Mouse (Mus musculus): Measurements from ENCODE around the gene Camk1. TPM values are rescaled to one million over a fixed set of nuclear protein-coding genes. Genes with fewer than 3 reads are reported as not detected.

Gene Camk1
- total RNA-seq, 2 experiments from 2014 or later, result 31.8 to 68.3 TPM

- ATAC-seq (ENCODE audit: poor library complexity, severe bottlenecking), result peak; percentile 31
Measured at GRCm38 (mm10) chr6:113307481-113308121, 36.2 kb downstream of the Camk1 start.

GRCm38 (mm10) chr6:113306986-113307349, 36.8 kb downstream of the Camk1 start, which contains the start of gene Brpf1:
TSS of gene Brpf1 (plus strand) at chr6:113307137.
- ATAC-seq (ENCODE audit: poor library complexity, severe bottlenecking), result peak; percentile 36

GRCm38 (mm10) chr6:113306322-113306985, 37.3 kb downstream of the Camk1 start:
- peak; percentile 79 for ATAC-seq (ENCODE audit: poor library complexity, severe bottlenecking)

GRCm38 (mm10) chr6:113302258-113302657, 41.5 kb downstream of the Camk1 start:
- peak; percentile 24 for ATAC-seq (ENCODE audit: poor library complexity, severe bottlenecking)

GRCm38 (mm10) chr6:113301350-113301749, 42.4 kb downstream of the Camk1 start:
- ATAC-seq (ENCODE audit: poor library complexity, severe bottlenecking), result no peak

GRCm38 (mm10) chr6:113296639-113297038, 47.1 kb downstream of the Camk1 start:
- ATAC-seq (ENCODE audit: poor library complexity, severe bottlenecking), result no peak

- ATAC-seq (ENCODE audit: poor library complexity, severe bottlenecking), result no peak
Measured at GRCm38 (mm10) chr6:113296046-113296445, 47.7 kb downstream of the Camk1 start.

GRCm38 (mm10) chr6:113292938-113293337, 50.8 kb downstream of the Camk1 start:
- no peak for ATAC-seq (ENCODE audit: poor library complexity, severe bottlenecking)

- ATAC-seq (ENCODE audit: poor library complexity, severe bottlenecking), result no peak
Measured at GRCm38 (mm10) chr6:113290346-113290745, 53.4 kb downstream of the Camk1 start.

- no peak for ATAC-seq (ENCODE audit: poor library complexity, severe bottlenecking)
Measured at GRCm38 (mm10) chr6:113289346-113289745, 54.4 kb downstream of the Camk1 start.

GRCm38 (mm10) chr6:113287236-113287635, 56.5 kb downstream of the Camk1 start:
- no peak for ATAC-seq (ENCODE audit: poor library complexity, severe bottlenecking)

- no peak for ATAC-seq (ENCODE audit: poor library complexity, severe bottlenecking)
Measured at GRCm38 (mm10) chr6:113286316-113286715, 57.5 kb downstream of the Camk1 start.

GRCm38 (mm10) chr6:113284931-113285330, 58.9 kb downstream of the Camk1 start:
- peak; percentile 82 for ATAC-seq (ENCODE audit: poor library complexity, severe bottlenecking)

Other genes with a start within 250 kb of the Camk1 start
- 0.18 TPM in 1 of 2 replicates, not detected in the other for gene Lhfpl4, start 148.6 kb downstream of the Camk1 start, total RNA-seq (2015)
- gene Lhfpl4, start 148.6 kb downstream of the Camk1 start, total RNA-seq (2017), result not detected in 2 replicates
- 30.6 and 34.0 TPM in 2 replicates for gene Mtmr14, start 106.1 kb downstream of the Camk1 start, total RNA-seq (2015)
- gene Mtmr14, start 106.1 kb downstream of the Camk1 start, total RNA-seq (2017), result 56.5 and 60.9 TPM in 2 replicates
- 0.20 and 0.30 TPM in 2 replicates for gene Cpne9, start 61.7 kb downstream of the Camk1 start, total RNA-seq (2015)
- 0.15 and 0.45 TPM in 2 replicates for gene Cpne9, start 61.7 kb downstream of the Camk1 start, total RNA-seq (2017)
- gene Brpf1, start 36.8 kb downstream of the Camk1 start, total RNA-seq (2015), result 47.0 and 47.6 TPM in 2 replicates
- gene Brpf1, start 36.8 kb downstream of the Camk1 start, total RNA-seq (2017), result 54.7 and 64.4 TPM in 2 replicates
- gene Ogg1, start 17.0 kb downstream of the Camk1 start, total RNA-seq (2015), result 10.6 and 12.0 TPM in 2 replicates
- gene Ogg1, start 17.0 kb downstream of the Camk1 start, total RNA-seq (2017), result 5.5 and 10.3 TPM in 2 replicates
- gene Tada3, start 33.9 kb upstream of the Camk1 start, total RNA-seq (2015), result 20.1 and 23.6 TPM in 2 replicates
- 14.1 and 15.9 TPM in 2 replicates for gene Tada3, start 33.9 kb upstream of the Camk1 start, total RNA-seq (2017)
- gene Arpc4, start 34.1 kb upstream of the Camk1 start, total RNA-seq (2015), result 255 and 284 TPM in 2 replicates
- gene Arpc4, start 34.1 kb upstream of the Camk1 start, total RNA-seq (2017), result 427 and 451 TPM in 2 replicates
- 6.2 and 7.2 TPM in 2 replicates for gene Ttll3, start 45.3 kb upstream of the Camk1 start, total RNA-seq (2015)
- 7.7 and 9.9 TPM in 2 replicates for gene Ttll3, start 45.3 kb upstream of the Camk1 start, total RNA-seq (2017)
- gene Rpusd3, start 75.4 kb upstream of the Camk1 start, total RNA-seq (2015), result 2.5 and 6.2 TPM in 2 replicates
- gene Rpusd3, start 75.4 kb upstream of the Camk1 start, total RNA-seq (2017), result 2.5 and 3.0 TPM in 2 replicates
- not detected in 2 replicates for gene Cidec, start 91.8 kb upstream of the Camk1 start, total RNA-seq (2015)
- gene Cidec, start 91.8 kb upstream of the Camk1 start, total RNA-seq (2017), result not detected in 2 replicates
- gene Jagn1, start 98.6 kb upstream of the Camk1 start, total RNA-seq (2015), result 34.2 and 43.6 TPM in 2 replicates
- gene Jagn1, start 98.6 kb upstream of the Camk1 start, total RNA-seq (2017), result 11.0 and 12.7 TPM in 2 replicates
- not detected in 2 replicates for gene Il17re, start 114.5 kb upstream of the Camk1 start, total RNA-seq (2015)
- gene Il17re, start 114.5 kb upstream of the Camk1 start, total RNA-seq (2017), result not detected in 2 replicates
- not detected in 2 replicates for gene Il17rc, start 127.4 kb upstream of the Camk1 start, total RNA-seq (2015)
- gene Il17rc, start 127.4 kb upstream of the Camk1 start, total RNA-seq (2017), result not detected in 2 replicates
- 0.27 and 2.1 TPM in 2 replicates for gene Creld1, start 139.3 kb upstream of the Camk1 start, total RNA-seq (2015)
- 1.9 and 3.4 TPM in 2 replicates for gene Creld1, start 139.3 kb upstream of the Camk1 start, total RNA-seq (2017)
- 0.09 TPM in 1 of 2 replicates, not detected in the other for gene Prrt3, start 157.9 kb upstream of the Camk1 start, total RNA-seq (2015)
- gene Prrt3, start 157.9 kb upstream of the Camk1 start, total RNA-seq (2017), result not detected in 2 replicates
- gene Emc3, start 187.7 kb upstream of the Camk1 start, total RNA-seq (2015), result 60.0 and 61.6 TPM in 2 replicates
- gene Emc3, start 187.7 kb upstream of the Camk1 start, total RNA-seq (2017), result 33.0 and 38.4 TPM in 2 replicates
- 8.7 and 10.7 TPM in 2 replicates for gene Fancd2, start 187.7 kb upstream of the Camk1 start, total RNA-seq (2015)
- gene Fancd2, start 187.7 kb upstream of the Camk1 start, total RNA-seq (2017), result 14.4 and 16.2 TPM in 2 replicates

Data from megakaryocyte, adult 5-6 weeks (primary cell).